Mouse (Mus musculus): ENCODE data around the gene Ncl. TPM values are rescaled to one million over a fixed set of nuclear protein-coding genes. Genes with fewer than 3 reads are reported as not detected.

Ncl gene
- 122 and 124 TPM in 2 replicates for polyA plus RNA-seq (2014; fragmentation: Nextera tagmentation; extraction: Ambion mirVana)

DNA sequence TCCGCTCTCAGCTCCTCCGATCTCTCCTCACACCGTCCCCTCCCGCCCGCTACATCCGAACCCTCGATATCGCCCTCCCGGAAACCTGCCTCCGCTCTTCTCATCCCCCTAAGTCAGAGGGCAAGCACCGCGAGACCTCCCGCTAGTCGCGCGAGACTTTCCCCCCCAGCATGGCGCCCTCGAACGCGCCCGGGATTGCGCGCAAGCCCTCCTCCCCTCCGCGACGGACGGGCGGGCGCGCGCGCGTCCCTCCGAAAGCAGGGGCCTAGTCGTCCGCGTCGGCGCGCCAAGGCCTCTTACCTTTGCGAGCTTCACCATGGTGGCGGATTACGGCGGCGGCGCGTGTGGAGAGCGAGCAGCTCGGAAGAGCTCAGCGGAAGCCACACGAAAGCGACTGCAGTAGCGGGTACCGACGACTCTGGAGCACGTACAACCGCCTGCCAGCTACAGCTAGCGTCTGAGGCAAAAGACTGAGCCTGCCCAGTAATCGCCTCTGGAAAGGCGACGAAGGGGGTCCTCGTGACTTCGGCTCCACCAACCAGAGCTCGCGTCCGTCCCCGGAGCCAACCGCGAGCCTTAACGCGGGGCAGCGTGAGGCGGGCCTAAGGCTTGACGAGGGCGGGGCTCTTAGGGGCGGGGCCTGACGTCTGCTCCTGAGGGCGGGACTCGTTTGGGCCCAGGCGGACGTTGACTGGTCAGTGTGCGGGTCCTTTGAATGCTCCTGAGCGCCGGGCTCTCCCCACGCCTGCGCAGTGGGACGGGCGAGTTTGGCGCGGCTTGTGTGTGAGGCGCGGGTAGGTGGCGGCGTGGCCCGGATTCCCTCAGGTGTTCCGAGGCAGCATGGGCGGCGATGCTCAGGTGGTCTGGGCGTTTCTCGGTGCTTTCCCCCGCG is at the start of gene Ncl:
TSS of gene Ncl (minus strand) at position 495 of the 892 bp plus-strand sequence.
- Histone ChIP-seq H3K4me3 (ENCODE audit: low read depth, low read length) (peak within 1 kb of the TSS; percentile 90), H3K27me3 (replicated peaks; ENCODE audit: control insufficient read depth, insufficient read depth, low read length) (no peaks in the 10 kb centered on the region), H3K9ac (ENCODE audit: low read length) (peak within 1 kb of the TSS; percentile 88), H3K27ac (ENCODE audit: low read depth, low read length) (peak within 1 kb of the TSS; percentile 96), H3K4me2 (ENCODE audit: low read length) (peak within 1 kb of the TSS; percentile 87), H3K36me3 (ENCODE audit: control insufficient read depth, insufficient read depth, low read length) (peaks cover 34% of the 10 kb centered on the region), H3K9me3 (replicated peaks; ENCODE audit: control insufficient read depth, low read length) (no peaks in the 10 kb centered on the region), H3K4me1 (ENCODE audit: control insufficient read depth, insufficient read depth, low read length) (peaks cover 13% of the 10 kb centered on the region)
- under 1% methylated on average over 102 of the region's 102 CpGs for WGBS
- DNase-seq (ENCODE audit: low spot score) (peak; percentile 99), ATAC-seq (peak; percentile 99)

DNA sequence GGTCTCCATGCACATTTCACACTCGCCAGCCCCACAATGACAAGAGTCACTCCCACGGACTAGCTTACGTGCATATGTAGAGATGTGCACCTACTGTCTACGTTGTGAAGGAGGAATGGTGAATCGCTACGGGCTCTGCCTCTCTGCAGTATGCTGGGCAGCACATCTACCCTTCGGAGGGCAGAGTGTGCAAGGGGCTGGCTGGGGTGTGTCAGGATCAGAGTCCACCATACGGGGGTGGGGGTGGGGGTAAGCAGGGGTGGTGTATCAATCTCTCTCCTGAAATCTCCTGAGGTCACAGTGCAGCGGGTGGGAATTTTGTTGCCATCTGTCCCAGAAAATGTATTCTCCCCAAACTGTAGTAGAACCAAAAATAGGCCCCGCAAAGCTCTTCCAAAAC is 49.3 kb upstream of the Ncl start:
- WGBS, result 88% methylated on average over 10 of the region's 10 CpGs
- H3K4me2 ChIP-seq (ENCODE audit: low read length), result no peak overlapping the region
- no peaks in the 10 kb centered on the region for H3K9me3 ChIP-seq (replicated peaks; ENCODE audit: control insufficient read depth, low read length)
- no peaks in the 10 kb centered on the region for H3K4me1 ChIP-seq (ENCODE audit: control insufficient read depth, insufficient read depth, low read length)
- H3K27me3 ChIP-seq (replicated peaks; ENCODE audit: control insufficient read depth, insufficient read depth, low read length), result no peaks in the 10 kb centered on the region
- DNase-seq (ENCODE audit: low spot score) (no peak), ATAC-seq (no peak)
- no peak overlapping the region for H3K27ac ChIP-seq (ENCODE audit: low read depth, low read length)
- H3K36me3 ChIP-seq (ENCODE audit: control insufficient read depth, insufficient read depth, low read length), result no peaks in the 10 kb centered on the region
- no peak overlapping the region for H3K4me3 ChIP-seq (ENCODE audit: low read depth, low read length)
- no peak overlapping the region for H3K9ac ChIP-seq (ENCODE audit: low read length)

DNA sequence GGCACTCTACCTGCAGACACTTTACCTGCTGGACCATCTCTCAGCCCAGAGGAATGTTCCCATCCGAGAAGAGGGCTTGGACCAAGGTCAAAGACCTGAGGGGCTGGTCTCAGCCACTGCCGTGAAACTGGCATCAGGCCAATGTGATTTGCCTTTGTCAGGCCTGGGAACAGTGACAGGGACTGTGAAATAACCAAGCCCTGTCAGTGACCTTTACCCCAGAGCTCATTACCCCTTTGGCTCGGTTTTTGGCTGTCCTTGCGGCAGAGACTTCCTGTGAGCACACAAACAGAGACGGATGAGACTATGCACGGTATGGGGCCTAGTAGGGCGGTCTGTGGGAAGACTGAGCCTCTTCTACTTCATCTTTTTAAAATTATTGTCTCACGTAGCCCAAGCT is 47.7 kb upstream of the Ncl start:
- Histone ChIP-seq H3K27me3 (replicated peaks; ENCODE audit: control insufficient read depth, insufficient read depth, low read length) (no peaks in the 10 kb centered on the region), H3K4me1 (ENCODE audit: control insufficient read depth, insufficient read depth, low read length) (no peaks in the 10 kb centered on the region), H3K36me3 (ENCODE audit: control insufficient read depth, insufficient read depth, low read length) (no peaks in the 10 kb centered on the region), H3K9ac (ENCODE audit: low read length) (no peak overlapping the region), H3K27ac (ENCODE audit: low read depth, low read length) (no peak overlapping the region), H3K9me3 (replicated peaks; ENCODE audit: control insufficient read depth, low read length) (no peaks in the 10 kb centered on the region), H3K4me3 (ENCODE audit: low read depth, low read length) (no peak overlapping the region), H3K4me2 (ENCODE audit: low read length) (no peak overlapping the region)
- DNase-seq (ENCODE audit: low spot score), result no peak
- WGBS, result 77% methylated on average over 8 of the region's 8 CpGs
- ATAC-seq, result no peak

DNA sequence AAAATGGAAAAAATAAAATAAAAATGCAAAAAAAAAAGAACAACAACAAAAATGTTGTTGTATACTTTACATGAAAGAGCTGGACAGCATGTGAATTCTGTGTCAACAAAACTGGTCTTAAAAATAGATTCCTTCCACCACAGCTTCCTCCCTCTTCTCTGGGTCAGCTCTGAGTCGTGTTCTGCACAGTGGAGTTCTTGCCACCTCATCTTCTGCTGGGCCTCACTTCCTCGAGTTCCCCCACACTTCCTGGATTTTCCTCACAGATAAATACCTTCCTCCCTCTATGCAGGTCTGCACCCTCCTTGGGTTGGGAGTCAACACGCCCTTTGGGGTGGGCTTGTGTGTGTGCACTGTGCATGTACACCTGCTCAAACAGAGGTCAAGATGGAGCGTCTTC is 47.1 kb upstream of the Ncl start:
- H3K4me3 ChIP-seq (ENCODE audit: low read depth, low read length), result no peak overlapping the region
- no peaks in the 10 kb centered on the region for H3K36me3 ChIP-seq (ENCODE audit: control insufficient read depth, insufficient read depth, low read length)
- ATAC-seq (no peak), DNase-seq (ENCODE audit: low spot score) (no peak)
- no peaks in the 10 kb centered on the region for H3K9me3 ChIP-seq (replicated peaks; ENCODE audit: control insufficient read depth, low read length)
- no peaks in the 10 kb centered on the region for H3K27me3 ChIP-seq (replicated peaks; ENCODE audit: control insufficient read depth, insufficient read depth, low read length)
- H3K27ac ChIP-seq (ENCODE audit: low read depth, low read length), result no peak overlapping the region
- 87% methylated on average over 4 of the region's 4 CpGs for WGBS
- no peaks in the 10 kb centered on the region for H3K4me1 ChIP-seq (ENCODE audit: control insufficient read depth, insufficient read depth, low read length)
- no peak overlapping the region for H3K9ac ChIP-seq (ENCODE audit: low read length)
- H3K4me2 ChIP-seq (ENCODE audit: low read length), result no peak overlapping the region

DNA sequence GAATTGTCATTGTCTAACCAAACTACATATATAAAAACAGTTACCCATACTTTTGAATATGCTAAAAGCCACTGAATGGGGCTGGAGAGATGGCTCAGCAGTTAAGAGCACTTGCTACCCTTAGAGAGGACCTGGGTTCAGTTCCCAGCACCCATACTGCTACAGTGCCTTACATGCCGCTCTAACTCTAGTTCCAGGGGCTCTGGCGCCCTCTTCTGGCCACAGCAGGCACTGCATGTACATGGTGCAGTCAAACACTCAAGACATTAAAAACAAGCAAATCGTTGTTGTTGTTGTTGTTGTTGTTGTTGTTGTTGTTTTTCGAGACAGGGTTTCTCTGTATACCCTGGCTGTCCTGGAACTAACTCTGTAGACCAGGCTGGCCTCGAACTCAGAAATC is 45.6 kb upstream of the Ncl start:
- Histone ChIP-seq H3K4me1 (ENCODE audit: control insufficient read depth, insufficient read depth, low read length) (no peaks in the 10 kb centered on the region), H3K9me3 (replicated peaks; ENCODE audit: control insufficient read depth, low read length) (no peaks in the 10 kb centered on the region), H3K9ac (ENCODE audit: low read length) (no peak overlapping the region), H3K27me3 (replicated peaks; ENCODE audit: control insufficient read depth, insufficient read depth, low read length) (no peaks in the 10 kb centered on the region), H3K27ac (ENCODE audit: low read depth, low read length) (no peak overlapping the region), H3K4me2 (ENCODE audit: low read length) (no peak overlapping the region), H3K36me3 (ENCODE audit: control insufficient read depth, insufficient read depth, low read length) (no peaks in the 10 kb centered on the region), H3K4me3 (ENCODE audit: low read depth, low read length) (no peak overlapping the region)
- DNase-seq (ENCODE audit: low spot score), result no peak
- WGBS, result 62% methylated on average over 5 of the region's 5 CpGs
- ATAC-seq, result no peak

DNA sequence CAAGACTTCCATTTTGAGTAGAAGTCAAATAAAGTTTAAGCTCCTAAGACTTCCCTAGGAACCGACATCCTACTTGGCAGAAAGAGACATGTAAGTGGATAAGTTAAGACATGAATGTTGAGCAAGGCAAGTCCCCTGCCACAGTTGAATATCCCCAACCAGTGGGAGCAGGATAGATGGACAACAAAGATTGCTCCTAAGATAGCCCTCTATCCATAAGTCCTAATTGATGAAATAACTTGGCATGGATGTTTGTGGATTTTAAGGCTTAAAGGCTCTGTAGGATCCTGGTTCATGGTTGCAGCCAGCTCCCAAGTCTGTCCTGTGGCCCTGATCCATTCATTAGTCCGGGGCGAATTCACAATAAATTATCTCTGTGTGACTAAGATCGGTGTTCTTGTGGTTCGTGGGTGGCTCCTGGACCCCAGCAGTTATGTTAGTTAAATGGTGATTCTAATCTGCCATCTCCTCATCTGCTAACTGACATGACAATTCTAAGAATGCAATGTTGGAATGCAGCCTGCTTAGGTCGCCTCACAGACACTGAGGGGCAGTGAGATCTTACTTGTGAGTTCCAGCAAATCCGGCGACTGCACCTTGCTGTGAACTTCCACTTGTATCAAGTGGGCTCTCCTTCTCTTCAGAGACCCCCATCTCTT is 41.0 kb upstream of the Ncl start:
- Histone ChIP-seq H3K4me1 (ENCODE audit: control insufficient read depth, insufficient read depth, low read length) (no peaks in the 10 kb centered on the region), H3K4me3 (ENCODE audit: low read depth, low read length) (no peak overlapping the region), H3K27ac (ENCODE audit: low read depth, low read length) (no peak overlapping the region), H3K27me3 (replicated peaks; ENCODE audit: control insufficient read depth, insufficient read depth, low read length) (no peaks in the 10 kb centered on the region), H3K9ac (ENCODE audit: low read length) (no peak overlapping the region), H3K36me3 (ENCODE audit: control insufficient read depth, insufficient read depth, low read length) (no peaks in the 10 kb centered on the region), H3K4me2 (ENCODE audit: low read length) (no peak overlapping the region), H3K9me3 (replicated peaks; ENCODE audit: control insufficient read depth, low read length) (no peaks in the 10 kb centered on the region)
- WGBS, result 81% methylated on average over 8 of the region's 8 CpGs
- DNase-seq (ENCODE audit: low spot score) (no peak), ATAC-seq (no peak)

DNA sequence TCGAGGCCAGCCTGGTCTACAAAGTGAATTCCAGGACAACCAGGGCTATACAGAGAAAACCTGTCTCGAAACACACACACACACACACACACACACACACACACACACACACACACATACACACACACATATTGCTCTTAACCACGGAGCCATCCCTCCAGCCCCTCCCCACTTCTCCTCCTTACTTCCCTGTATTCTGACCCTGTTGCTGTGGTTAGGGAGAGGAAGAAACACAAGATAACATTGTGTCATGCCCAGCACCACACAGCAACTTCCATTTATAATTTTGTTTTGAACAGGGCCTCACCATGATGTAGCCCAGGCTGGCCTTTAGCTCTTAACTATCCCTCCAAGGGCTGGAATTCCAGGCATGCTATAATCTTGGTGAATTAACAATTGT is 40.1 kb upstream of the Ncl start:
- no peaks in the 10 kb centered on the region for H3K36me3 ChIP-seq (ENCODE audit: control insufficient read depth, insufficient read depth, low read length)
- 84% methylated on average over 3 of the region's 3 CpGs for WGBS
- H3K4me3 ChIP-seq (ENCODE audit: low read depth, low read length), result no peak overlapping the region
- H3K9ac ChIP-seq (ENCODE audit: low read length), result no peak overlapping the region
- no peaks in the 10 kb centered on the region for H3K9me3 ChIP-seq (replicated peaks; ENCODE audit: control insufficient read depth, low read length)
- H3K27me3 ChIP-seq (replicated peaks; ENCODE audit: control insufficient read depth, insufficient read depth, low read length), result no peaks in the 10 kb centered on the region
- ATAC-seq (no peak), DNase-seq (ENCODE audit: low spot score) (no peak)
- H3K4me2 ChIP-seq (ENCODE audit: low read length), result no peak overlapping the region
- no peaks in the 10 kb centered on the region for H3K4me1 ChIP-seq (ENCODE audit: control insufficient read depth, insufficient read depth, low read length)
- H3K27ac ChIP-seq (ENCODE audit: low read depth, low read length), result no peak overlapping the region

DNA sequence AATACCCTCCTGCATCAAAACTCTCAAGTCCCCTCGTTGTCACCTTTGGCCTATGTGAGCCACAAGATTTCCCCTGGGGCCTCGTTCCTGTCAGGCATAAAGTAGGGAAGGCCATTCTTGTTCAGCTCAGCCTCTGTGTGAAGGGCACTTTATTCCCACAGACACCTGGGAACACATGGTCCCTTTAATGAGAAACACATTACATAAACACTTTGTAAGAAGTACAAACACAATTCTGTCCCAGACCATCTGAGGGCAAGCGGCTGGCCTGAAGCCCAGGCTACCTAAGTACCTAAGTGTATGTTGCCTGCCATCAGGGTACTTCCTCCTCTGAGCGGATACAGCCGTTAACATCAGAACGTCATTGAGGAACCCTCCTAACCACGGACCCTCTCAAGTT is 39.0 kb upstream of the Ncl start:
- Histone ChIP-seq H3K4me1 (ENCODE audit: control insufficient read depth, insufficient read depth, low read length) (no peaks in the 10 kb centered on the region), H3K4me3 (ENCODE audit: low read depth, low read length) (no peak overlapping the region), H3K9me3 (replicated peaks; ENCODE audit: control insufficient read depth, low read length) (no peaks in the 10 kb centered on the region), H3K36me3 (ENCODE audit: control insufficient read depth, insufficient read depth, low read length) (no peaks in the 10 kb centered on the region), H3K27ac (ENCODE audit: low read depth, low read length) (no peak overlapping the region), H3K27me3 (replicated peaks; ENCODE audit: control insufficient read depth, insufficient read depth, low read length) (no peaks in the 10 kb centered on the region), H3K4me2 (ENCODE audit: low read length) (no peak overlapping the region), H3K9ac (ENCODE audit: low read length) (no peak overlapping the region)
- no peak for DNase-seq (ENCODE audit: low spot score)
- WGBS, result 74% methylated on average over 7 of the region's 7 CpGs
- ATAC-seq, result no peak

DNA sequence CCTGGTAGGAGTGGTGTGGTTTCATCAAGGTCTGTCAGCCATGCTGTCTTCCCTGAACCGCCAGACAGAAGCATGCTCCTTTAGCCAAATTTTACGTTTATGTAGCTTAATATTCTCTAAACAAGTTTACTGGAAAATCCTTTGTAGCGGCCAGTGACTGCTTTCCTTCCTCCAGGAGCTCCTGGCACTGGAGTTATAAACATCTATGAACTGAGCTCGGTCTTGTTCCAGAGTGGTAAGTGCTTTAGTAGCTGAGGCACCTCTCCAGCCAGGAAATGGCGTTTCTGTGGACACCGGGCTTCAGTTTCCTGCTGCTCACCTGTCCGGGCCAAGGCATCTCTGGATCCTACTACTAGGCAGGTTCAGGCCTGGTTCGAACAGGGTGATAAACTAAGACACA is 38.4 kb upstream of the Ncl start:
- no peaks in the 10 kb centered on the region for H3K9me3 ChIP-seq (replicated peaks; ENCODE audit: control insufficient read depth, low read length)
- H3K27me3 ChIP-seq (replicated peaks; ENCODE audit: control insufficient read depth, insufficient read depth, low read length), result no peaks in the 10 kb centered on the region
- 88% methylated on average over 8 of the region's 8 CpGs for WGBS
- H3K4me3 ChIP-seq (ENCODE audit: low read depth, low read length), result no peak overlapping the region
- H3K27ac ChIP-seq (ENCODE audit: low read depth, low read length), result no peak overlapping the region
- no peaks in the 10 kb centered on the region for H3K4me1 ChIP-seq (ENCODE audit: control insufficient read depth, insufficient read depth, low read length)
- DNase-seq (ENCODE audit: low spot score) (no peak), ATAC-seq (no peak)
- no peak overlapping the region for H3K4me2 ChIP-seq (ENCODE audit: low read length)
- no peaks in the 10 kb centered on the region for H3K36me3 ChIP-seq (ENCODE audit: control insufficient read depth, insufficient read depth, low read length)
- H3K9ac ChIP-seq (ENCODE audit: low read length), result no peak overlapping the region
